ENCODE assay signal across 30 mouse cellular contexts in the genomic region with DNA sequence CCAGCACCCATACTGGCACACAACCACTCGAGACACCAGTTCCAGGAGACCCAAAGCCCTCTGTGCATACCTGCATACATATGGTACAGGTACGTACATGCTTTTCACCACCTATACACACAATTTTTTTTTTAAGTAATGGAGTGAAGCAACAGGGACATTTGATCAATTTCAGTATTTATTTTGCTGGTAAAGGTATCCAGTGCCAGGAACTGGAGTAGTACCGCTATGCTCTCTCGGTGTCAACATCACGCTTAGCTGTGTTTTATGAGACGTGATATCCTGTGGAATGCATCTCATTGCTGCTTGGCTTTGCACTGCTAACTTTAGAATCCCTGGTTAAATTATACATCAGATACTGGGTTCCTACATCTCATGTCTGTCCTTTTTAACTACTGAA. TPM values are rescaled to one million over a fixed set of nuclear protein-coding genes. Genes with fewer than 3 reads are reported as not detected.
"Had no signal": no experiment of that assay in that cellular context is flagged by ENCODE, and none has a peak within 500 bp of the region (broad histone marks: within the 10 kb centered on the region; RNA-seq: fewer than 3 reads in every experiment).

No protein-coding gene starts in this region.

- H3K4me1 ChIP-seq: liver, embryonic 13.5 days; liver, embryonic 15.5 days; megakaryocyte, embryonic 14.5 days; midbrain, embryonic 10.5 days; midbrain, embryonic 12.5 days; midbrain, embryonic 13.5 days; midbrain, embryonic 15.5 days had no signal

- H3K27ac ChIP-seq: left cerebral cortex, adult 2 months; limb, embryonic 10.5 days; limb, embryonic 12.5 days; limb, embryonic 13.5 days; limb, embryonic 15.5 days; liver, embryonic 13.5 days; liver, embryonic 14.5 days; liver, embryonic 15.5 days; lung, embryonic 15.5 days; macrophage; midbrain, embryonic 10.5 days; midbrain, embryonic 12.5 days; midbrain, embryonic 13.5 days; midbrain, embryonic 15.5 days had no signal

- ATAC-seq: lung, postnatal 0 days; midbrain, embryonic 13.5 days; midbrain, embryonic 15.5 days; midbrain, embryonic 16.5 days had no signal

- H3K27me3 ChIP-seq: limb, embryonic 12.5 days; limb, embryonic 13.5 days; limb, embryonic 15.5 days; liver, embryonic 13.5 days; liver, embryonic 15.5 days; lung, embryonic 15.5 days; megakaryocyte, embryonic 14.5 days; midbrain, embryonic 12.5 days; midbrain, embryonic 13.5 days; midbrain, embryonic 15.5 days had no signal

- H3K9ac ChIP-seq: limb, embryonic 12.5 days; limb, embryonic 13.5 days; limb, embryonic 15.5 days; liver, embryonic 13.5 days; liver, embryonic 14.5 days; liver, embryonic 15.5 days; lung, embryonic 14.5 days; lung, embryonic 15.5 days; midbrain, embryonic 12.5 days; midbrain, embryonic 13.5 days; midbrain, embryonic 15.5 days had no signal

- DNase-seq: left cerebral cortex, postnatal 4 days; liver; liver, embryonic 13.5 days; lung, adult 18-20 months; lung, adult 2 months; lung, embryonic 14.5 days; lung, postnatal 10 days; lung, postnatal 14 days; lung, postnatal 36 days; lung, postnatal 4 days; midbrain, embryonic 14.5 days had no signal

- H3K36me3 ChIP-seq: limb, embryonic 10.5 days; limb, embryonic 12.5 days; limb, embryonic 13.5 days; limb, embryonic 15.5 days; liver, embryonic 13.5 days; liver, embryonic 15.5 days; lung, embryonic 15.5 days; midbrain, embryonic 10.5 days; midbrain, embryonic 12.5 days; midbrain, embryonic 13.5 days; midbrain, embryonic 15.5 days had no signal

- H3K4me2 ChIP-seq: limb, embryonic 12.5 days; limb, embryonic 13.5 days; limb, embryonic 15.5 days; liver, embryonic 13.5 days; liver, embryonic 15.5 days; lung, embryonic 14.5 days; lung, embryonic 15.5 days; midbrain, embryonic 11.5 days; midbrain, embryonic 12.5 days; midbrain, embryonic 13.5 days; midbrain, embryonic 15.5 days had no signal

- H3K4me3 ChIP-seq: left cerebral cortex, adult 2 months; limb, embryonic 10.5 days; limb, embryonic 12.5 days; limb, embryonic 13.5 days; limb, embryonic 15.5 days; liver, embryonic 13.5 days; liver, embryonic 15.5 days; lung, embryonic 15.5 days; megakaryocyte, embryonic 14.5 days; midbrain, embryonic 10.5 days; midbrain, embryonic 12.5 days; midbrain, embryonic 13.5 days; midbrain, embryonic 15.5 days; myocyte had no signal

- H3K9me3 ChIP-seq: limb, embryonic 10.5 days; limb, embryonic 15.5 days; liver, embryonic 13.5 days; liver, embryonic 15.5 days; lung, embryonic 15.5 days; midbrain, embryonic 10.5 days; midbrain, embryonic 12.5 days; midbrain, embryonic 13.5 days; midbrain, embryonic 15.5 days had no signal

RNA-seq across cellular contexts. Expression of gene Cyp2u1, which starts 42.9 kb away (rescaled TPM):
- total RNA-seq: monocyte, adult 5-6 weeks had no signal
